8 mouse cellular contexts compared by ENCODE assay signal in the genomic region with DNA sequence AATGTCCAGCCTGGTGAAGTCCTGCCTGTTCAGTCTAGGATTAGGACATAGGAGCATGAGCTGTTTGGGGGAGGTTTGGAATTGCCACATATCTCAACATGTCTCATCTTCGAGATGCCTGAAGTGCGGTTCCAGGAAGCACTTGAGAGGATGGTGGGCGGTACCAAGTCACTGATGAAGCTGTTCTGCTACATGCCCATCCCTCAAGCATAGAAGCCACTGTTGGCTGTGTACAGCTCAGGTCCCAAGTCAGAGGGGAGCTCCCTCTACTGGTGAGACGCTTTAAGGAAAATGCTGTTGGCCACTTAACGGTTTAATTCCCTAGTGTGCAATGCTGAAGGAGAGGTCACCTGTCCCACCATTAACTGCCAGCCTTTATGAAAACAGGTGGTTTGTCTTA. TPM values are rescaled to one million over a fixed set of nuclear protein-coding genes. Genes with fewer than 3 reads are reported as not detected.
DNase-seq lines count a peak whose midpoint lies in the region; ATAC-seq and TF ChIP-seq lines count a peak whose summit lies in the region.

No protein-coding gene starts in this region.

- no peaks in the 10 kb centered on the region for H3K27me3 ChIP-seq in kidney, adult 2 months (replicated peaks; ENCODE audit: control insufficient read depth, insufficient read depth, low read length)
- H3K27me3 ChIP-seq in liver, embryonic 13.5 days, result no peaks in the 10 kb centered on the region

- no peaks in the 10 kb centered on the region for H3K9me3 ChIP-seq in liver, embryonic 13.5 days (replicated peaks)

- no peaks in the 10 kb centered on the region for H3K36me3 ChIP-seq in kidney, adult 2 months (ENCODE audit: control insufficient read depth, insufficient read depth, low read length)
- H3K36me3 ChIP-seq in liver, embryonic 13.5 days, result peaks cover 4% of the 10 kb centered on the region; the same call in 1 of the 2 replicates

- no peak overlapping the region for H3K4me3 ChIP-seq in kidney, adult 2 months (ENCODE audit: insufficient read depth, low read depth, low read length)
- no peak overlapping the region for H3K4me3 ChIP-seq in liver, embryonic 13.5 days (replicated peaks)

- peak; percentile 42; the same call in 1 of the 2 replicates for ATAC-seq in liver, embryonic 13.5 days (ENCODE audit: low read depth)

- DNase-seq in urinary bladder, postnatal 25 days (ENCODE audit: low spot score), result peak; percentile 50
- no peak for DNase-seq in urinary bladder, adult 2 months (ENCODE audit: low spot score)
- DNase-seq in cerebellum, postnatal 10 days, result peak; percentile 74 to 83
- DNase-seq in gastrocnemius, postnatal 10 days, result peak; percentile 22
- peak; percentile 72 for DNase-seq in kidney, adult 2 months
- peak; percentile 6 for DNase-seq in liver, embryonic 13.5 days
- peak; percentile 32 for DNase-seq in neural tube, embryonic 10.5 days (ENCODE audit: extremely low spot score, low spot score)
- DNase-seq in thymus, postnatal 0 days (ENCODE audit: low spot score), result peak; percentile 74

- peaks cover 3% of the 10 kb centered on the region for H3K4me1 ChIP-seq in kidney, adult 2 months (ENCODE audit: control insufficient read depth, insufficient read depth, low read length)
- peaks cover 5% of the 10 kb centered on the region; the same call in 1 of the 2 replicates for H3K4me1 ChIP-seq in liver, embryonic 13.5 days (replicated peaks)

- no peak overlapping the region for H3K4me2 ChIP-seq in liver, embryonic 13.5 days

- no peak overlapping the region for H3K27ac ChIP-seq in kidney, adult 2 months (ENCODE audit: insufficient read depth, low read depth, low read length)
- no peak overlapping the region for H3K27ac ChIP-seq in liver, embryonic 13.5 days

- no peak for TF ChIP-seq POLR2A in kidney, adult 2 months (IDR thresholded peaks at IDR 0.05; ENCODE audit: low read depth, low read length)

- no peak overlapping the region for H3K9ac ChIP-seq in liver, embryonic 13.5 days

- TF ChIP-seq CTCF in kidney, adult 2 months (conservative IDR thresholded peaks at IDR 0.05; ENCODE audit: insufficient read depth, insufficient read length, low read depth, low read length), result peak; percentile 91

- 5% methylated on average over 5 of the region's 5 CpGs for WGBS in kidney, adult 2 months
- 11% methylated on average over 5 of the region's 5 CpGs for WGBS in liver, embryonic 13.5 days (ENCODE audit: insufficient replicate concordance)

RNA-seq across cellular contexts. Expression of a gene that starts 11.3 kb away (rescaled TPM):
- polyA plus RNA-seq in urinary bladder, adult 2 months (2012; rRNA removed), result 24.8 and 28.8 TPM in 2 replicates
- total RNA-seq in gastrocnemius, postnatal 10 days (2021), result 1 to 10 TPM; 4.4 to 4.9 TPM
- 48.0 and 49.5 TPM in 2 replicates for polyA plus RNA-seq in kidney, adult 2 months (2012; rRNA removed)
- 9.8 and 10.3 TPM in 2 replicates for polyA plus RNA-seq in liver, embryonic 13.5 days (2015; fragmentation: Nextera tagmentation; extraction: Ambion mirVana)
- polyA plus RNA-seq in thymus, postnatal 0 days (2015; fragmentation: Nextera tagmentation; extraction: Ambion mirVana), result 21.3 and 27.5 TPM in 2 replicates

RNA-seq across cellular contexts. Expression of a gene that starts 49.8 kb away (rescaled TPM):
- 37.6 and 49.0 TPM in 2 replicates for polyA plus RNA-seq in urinary bladder, adult 2 months (2012; rRNA removed)
- total RNA-seq in gastrocnemius, postnatal 10 days (2021), result 10 to 100 TPM; 12.4 to 15.7 TPM
- 9.1 and 10.5 TPM in 2 replicates for polyA plus RNA-seq in kidney, adult 2 months (2012; rRNA removed)
- 11.4 and 13.8 TPM in 2 replicates for polyA plus RNA-seq in liver, embryonic 13.5 days (2015; fragmentation: Nextera tagmentation; extraction: Ambion mirVana)
- 41.8 and 45.6 TPM in 2 replicates for polyA plus RNA-seq in thymus, postnatal 0 days (2015; fragmentation: Nextera tagmentation; extraction: Ambion mirVana)
